Mouse (Mus musculus) midbrain, embryonic 12.5 days (tissue): ENCODE data around the gene Olfr716. TPM values are rescaled to one million over a fixed set of nuclear protein-coding genes. Genes with fewer than 3 reads are reported as not detected.
"Not testable (repeated sequence)": the region's sequence is repeated elsewhere in the genome, so short reads cannot be mapped to it uniquely, and the experiment has no call there.

ENCODE experiments used
- ATAC-seq: fragments of 200-750 bp; cut with Nextera tagmentation; 2 replicates; pipeline ENCODE4 v1.8.0; 2017; ENCODE audit warnings: low read depth, moderate TSS enrichment, moderate library complexity; ENCODE audit not compliant: low FRiP score
- H3K27ac ChIP-seq: fragments of 300-500 bp; sonication (generic); replicated peaks from 2 replicates; pipeline ENCODE4 v1.5.1; 2016; ENCODE audit warnings: mild to moderate bottlenecking
- H3K27me3 ChIP-seq: fragments of 300-500 bp; sonication (generic); 2 replicates; pipeline ENCODE4 v1.6.1; 2016; ENCODE audit warnings: mild to moderate bottlenecking
- H3K36me3 ChIP-seq: fragments of 300-500 bp; sonication (generic); 2 replicates; pipeline ENCODE4 v1.6.1; 2016
- H3K4me1 ChIP-seq: fragments of 300-500 bp; sonication (generic); 2 replicates; pipeline ENCODE4 v1.6.1; 2016
- H3K4me2 ChIP-seq: fragments of 300-500 bp; sonication (generic); replicated peaks from 2 replicates; pipeline ENCODE4 v1.6.1; 2016; ENCODE audit warnings: mild to moderate bottlenecking, moderate library complexity
- H3K4me3 ChIP-seq: fragments of 300-500 bp; sonication (generic); 2 replicates; pipeline ENCODE4 v1.5.1; 2016; ENCODE audit warnings: mild to moderate bottlenecking
- H3K9ac ChIP-seq: fragments of 300-500 bp; sonication (generic); replicated peaks from 2 replicates; pipeline ENCODE4 v1.6.1; 2016; ENCODE audit warnings: mild to moderate bottlenecking, moderate library complexity
- H3K9me3 ChIP-seq: fragments of 300-500 bp; sonication (generic); 2 replicates; pipeline ENCODE4 v1.6.1; 2016; ENCODE audit warnings: mild to moderate bottlenecking
- WGBS: fragments of 180-500 bp; shearing (Covaris S2); methylation state at CpG from one replicate; pipeline ENCODE4 v1.1.7; 2016; 5-methylcytosine and 5-hydroxymethylcytosine counted together
- polyA plus RNA-seq: library from polyadenylated mRNA; unstranded; fragments of >200 nt; fragmentation: Nextera tagmentation; extraction: Ambion mirVana; gene quantifications from 2 replicates; pipeline ENCODE4 v1.2.1, GENCODE M21; 2016

Olfr716 gene
- not detected in 2 replicates for polyA plus RNA-seq

DNA sequence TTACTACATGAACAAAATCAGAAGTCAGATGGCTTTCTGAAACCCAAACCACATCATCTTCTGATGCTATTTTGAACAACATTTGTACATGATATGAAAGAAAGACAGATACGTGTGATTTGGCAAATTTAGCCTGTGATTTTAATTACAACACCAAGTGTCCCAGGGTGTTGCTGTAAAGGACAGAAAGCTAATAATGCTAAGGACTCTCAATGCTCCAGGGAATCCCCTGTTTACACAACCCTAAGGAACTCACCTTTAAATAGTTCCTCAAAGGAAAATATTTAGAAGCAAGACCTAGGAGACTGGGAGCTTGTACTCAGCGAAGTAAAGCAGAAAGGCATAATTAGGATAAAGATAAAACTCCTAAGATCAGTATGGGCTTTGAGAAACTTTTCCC is at the start of gene Olfr716:
Olfr716 (plus strand) TSS at position 301 of the 400 bp plus-strand sequence.
- not testable (repeated sequence) for H3K4me2 ChIP-seq, H3K9ac ChIP-seq, H3K4me1 ChIP-seq, H3K36me3 ChIP-seq, H3K4me3 ChIP-seq, H3K27me3 ChIP-seq, H3K27ac ChIP-seq, ATAC-seq, H3K9me3 ChIP-seq
- 73% methylated on average over 2 of the region's 2 CpGs for WGBS

GRCm38 (mm10) chr7:107092920-107093319 is 45.2 kb upstream of the Olfr716 start, which contains the start of gene Olfr17:
Gene Olfr17 (plus strand): TSS chr7:107093220.
- Histone ChIP-seq H3K4me3 (no peak within 1 kb of the TSS), H3K36me3 (no peaks in the 10 kb centered on the region), H3K27me3 (no peaks in the 10 kb centered on the region), H3K9me3 (no peaks in the 10 kb centered on the region), H3K27ac (no peak within 1 kb of the TSS), H3K4me1 (no peaks in the 10 kb centered on the region), H3K4me2 (no peak within 1 kb of the TSS), H3K9ac (no peak within 1 kb of the TSS)
- WGBS = 60% methylated on average over 1 of the region's 1 CpGs
- no peak for ATAC-seq

DNA sequence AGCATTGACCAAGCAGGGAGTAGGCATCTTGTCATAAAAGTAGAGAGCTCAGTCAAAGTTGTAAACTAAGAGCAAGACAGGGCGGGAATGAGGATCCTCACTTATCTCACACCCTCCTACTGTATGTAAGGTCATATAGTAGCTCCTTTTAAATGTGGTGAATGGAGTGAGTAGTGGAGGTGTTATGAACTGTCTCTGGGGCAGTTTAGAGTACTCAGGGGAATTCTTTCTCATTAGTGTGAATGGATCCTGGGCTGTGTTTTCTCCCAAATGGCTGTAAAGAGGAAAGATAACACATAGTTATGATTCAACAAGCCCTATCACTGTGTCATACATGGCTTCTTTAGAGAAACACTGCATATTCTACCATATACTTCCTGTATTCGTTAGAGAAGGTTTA is 27.9 kb upstream of the Olfr716 start, which contains the start of gene Olfr715b:
Olfr715b (minus strand) TSS at position 101 of the 400 bp plus-strand sequence.
- H3K4me3 ChIP-seq, H3K4me2 ChIP-seq, ATAC-seq, H3K27ac ChIP-seq, H3K9ac ChIP-seq, H3K27me3 ChIP-seq, H3K4me1 ChIP-seq, H3K9me3 ChIP-seq, H3K36me3 ChIP-seq: not testable (repeated sequence)
- WGBS = 80% methylated on average over 2 of the region's 2 CpGs

DNA sequence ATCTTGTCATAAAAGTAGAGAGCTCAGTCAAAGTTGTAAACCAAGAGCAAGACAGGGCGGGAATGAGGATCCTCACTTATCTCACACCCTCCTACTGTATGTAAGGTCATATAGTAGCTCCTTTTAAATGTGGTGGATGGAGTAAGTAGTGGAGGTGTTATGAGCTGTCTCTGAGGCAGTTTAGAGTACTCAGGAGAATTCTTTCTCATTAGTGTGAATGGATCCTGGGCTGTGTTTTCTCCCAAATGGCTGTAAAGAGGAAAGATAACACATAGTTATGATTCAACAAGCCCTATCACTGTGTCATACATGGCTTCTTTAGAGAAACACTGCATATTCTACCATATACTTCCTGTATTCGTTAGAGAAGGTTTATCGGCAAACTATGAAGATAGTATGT is 7.1 kb upstream of the Olfr716 start, which contains the start of gene Olfr715:
Olfr715 (minus strand) TSS at position 101 of the 400 bp plus-strand sequence.
- not testable (repeated sequence) for H3K9ac ChIP-seq, H3K27me3 ChIP-seq, H3K4me2 ChIP-seq, H3K4me1 ChIP-seq, ATAC-seq, H3K4me3 ChIP-seq, H3K27ac ChIP-seq, H3K9me3 ChIP-seq, H3K36me3 ChIP-seq
- 78% methylated on average over 3 of the region's 3 CpGs for WGBS

DNA sequence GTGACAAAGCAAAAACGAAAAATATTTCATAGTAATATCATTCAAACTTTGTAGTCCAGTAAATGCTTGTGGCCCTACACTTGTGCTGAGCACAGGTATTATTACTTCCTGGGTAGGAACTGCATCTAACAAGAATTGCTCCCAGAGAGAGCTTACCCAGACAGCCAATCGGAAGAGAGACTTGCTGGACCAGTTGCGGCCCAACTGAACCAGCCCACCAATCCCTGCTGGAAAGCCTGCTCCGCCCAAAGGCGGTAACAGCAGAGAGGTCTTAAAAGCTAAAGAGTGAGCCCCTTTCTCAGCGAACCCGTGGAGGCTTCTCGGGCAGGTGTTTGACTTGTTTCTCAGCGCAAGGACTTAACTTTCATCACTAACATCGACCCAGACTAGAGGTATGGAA is 28.6 kb downstream of the Olfr716 start, which contains the start of gene Nlrp14:
Nlrp14 (plus strand) TSS at position 301 of the 400 bp plus-strand sequence.
- no peaks in the 10 kb centered on the region for H3K36me3 ChIP-seq
- no peaks in the 10 kb centered on the region for H3K9me3 ChIP-seq
- H3K4me3 ChIP-seq = no peak within 1 kb of the TSS
- H3K4me2 ChIP-seq = no peak within 1 kb of the TSS
- H3K9ac ChIP-seq = no peak within 1 kb of the TSS
- H3K27ac ChIP-seq = no peak within 1 kb of the TSS
- ATAC-seq = no peak
- 88% methylated on average over 10 of the region's 10 CpGs for WGBS
- no peaks in the 10 kb centered on the region for H3K4me1 ChIP-seq
- H3K27me3 ChIP-seq = no peaks in the 10 kb centered on the region

GRCm38 (mm10) chr7:107180406-107180805 is 42.3 kb downstream of the Olfr716 start:
- Histone ChIP-seq H3K9ac (no peak overlapping the region), H3K4me1 (no peaks in the 10 kb centered on the region), H3K36me3 (no peaks in the 10 kb centered on the region), H3K27ac (no peak overlapping the region), H3K4me2 (no peak overlapping the region), H3K4me3 (no peak overlapping the region), H3K27me3 (no peaks in the 10 kb centered on the region), H3K9me3 (no peaks in the 10 kb centered on the region)
- ATAC-seq = no peak
- 53% methylated on average over 2 of the region's 2 CpGs for whole genome bisulfite sequencing

Other genes starting within 250 kb of the Olfr716 start
- not detected in 2 replicates for gene Olfr707, start 237.1 kb upstream of the Olfr716 start, polyA plus RNA-seq
- not detected in 2 replicates for gene Olfr1532-ps1, start 230.3 kb upstream of the Olfr716 start, polyA plus RNA-seq
- not detected in 2 replicates for gene Olfr709-ps1, start 206.1 kb upstream of the Olfr716 start, polyA plus RNA-seq
- gene Olfr710, start 190.0 kb upstream of the Olfr716 start, polyA plus RNA-seq = not detected in 2 replicates
- not detected in 2 replicates for gene Olfr6, start 174.4 kb upstream of the Olfr716 start, polyA plus RNA-seq
- gene Olfr711, start 162.9 kb upstream of the Olfr716 start, polyA plus RNA-seq = not detected in 2 replicates
- gene Olfr2, start 132.3 kb upstream of the Olfr716 start, polyA plus RNA-seq = not detected in 2 replicates
- gene Olfr713, start 107.2 kb upstream of the Olfr716 start, polyA plus RNA-seq = not detected in 2 replicates
- gene Olfr714, start 67.3 kb upstream of the Olfr716 start, polyA plus RNA-seq = not detected in 2 replicates
- gene Olfr17, start 45.1 kb upstream of the Olfr716 start, polyA plus RNA-seq = not detected in 2 replicates
- gene Olfr715b, start 28.0 kb upstream of the Olfr716 start, polyA plus RNA-seq = not detected in 2 replicates
- not detected in 2 replicates for gene Olfr715, start 7.2 kb upstream of the Olfr716 start, polyA plus RNA-seq
- gene Nlrp14, start 28.7 kb downstream of the Olfr716 start, polyA plus RNA-seq = not detected in 2 replicates
- gene Rbmxl2, start 71.1 kb downstream of the Olfr716 start, polyA plus RNA-seq = not detected in 2 replicates
- gene Syt9, start 232.4 kb downstream of the Olfr716 start, polyA plus RNA-seq = 4.9 and 5.1 TPM in 2 replicates